In the genomic region with DNA sequence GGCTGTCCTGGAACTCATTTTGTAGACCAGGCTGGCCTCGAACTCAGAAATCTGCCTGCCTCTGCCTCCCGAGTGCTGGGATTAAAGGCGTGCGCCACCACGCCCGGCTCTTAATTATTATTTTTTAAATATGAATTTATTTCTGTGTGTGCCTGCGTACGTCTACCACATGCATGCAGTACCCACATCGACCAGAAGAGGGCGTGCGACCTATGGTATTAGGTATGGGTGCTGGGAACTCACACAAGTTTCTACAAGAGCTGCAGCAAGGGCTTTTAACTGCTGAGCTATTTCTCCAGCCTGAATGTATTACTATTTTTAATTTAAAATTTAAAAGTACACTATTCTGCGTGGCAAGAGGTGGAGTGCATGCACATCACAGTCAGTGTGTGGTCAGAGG, we compare ENCODE assay signal across 10 mouse cellular contexts. TPM values are rescaled to one million over a fixed set of nuclear protein-coding genes. Genes with fewer than 3 reads are reported as not detected.
DNase-seq lines count a peak whose midpoint lies in the region; ATAC-seq and TF ChIP-seq lines count a peak whose summit lies in the region.
"Had no signal": no experiment of that assay in that cellular context is flagged by ENCODE, and none has a peak within 500 bp of the region (broad histone marks: within the 10 kb centered on the region; RNA-seq: fewer than 3 reads in every experiment).

No protein-coding gene starts in this region.

- no peak for TF ChIP-seq POLR2A in bone marrow macrophage, adult 2 months (IDR thresholded peaks at IDR 0.05; ENCODE audit: borderline replicate concordance, low read depth, low read length)

- no peak overlapping the region for H3K4me2 ChIP-seq in hindbrain, embryonic 11.5 days (replicated peaks; ENCODE audit: low read depth, low read length)
- H3K4me2 ChIP-seq in hindbrain, embryonic 12.5 days (replicated peaks) = no peak overlapping the region

- peak; percentile 55 for DNase-seq in hindbrain, embryonic 11.5 days (ENCODE audit: low spot score)
- DNase-seq in B cell, adult 2 months = peak; percentile 46 to 56
- DNase-seq in right cerebral cortex, postnatal 25 days = no peak
- no peak for DNase-seq in ovary, postnatal 14 days (ENCODE audit: low spot score)
- DNase-seq: cerebellum, adult 8-10 months; heart, postnatal 4 days had no signal

- no peaks in the 10 kb centered on the region for H3K9me3 ChIP-seq in hindbrain, embryonic 11.5 days (ENCODE audit: control insufficient read depth, low read length)
- H3K9me3 ChIP-seq in hindbrain, embryonic 12.5 days (replicated peaks) = no peaks in the 10 kb centered on the region

- peak; percentile 72 for TF ChIP-seq CTCF in bone marrow macrophage, adult 2 months (IDR thresholded peaks at IDR 0.05; ENCODE audit: low read depth, low read length)

- ATAC-seq in hindbrain, embryonic 11.5 days (ENCODE audit: low FRiP score) = no peak
- no peak for ATAC-seq in hindbrain, embryonic 12.5 days (ENCODE audit: low FRiP score)
- ATAC-seq in megakaryocyte-erythroid progenitor cell, adult 5-6 weeks (replicated peaks; ENCODE audit: low FRiP score, low TSS enrichment, poor library complexity, severe bottlenecking) = peak; percentile 47; the same call in 1 of the 2 replicates
- no peak for ATAC-seq in monocyte, adult 5-6 weeks (replicated peaks; ENCODE audit: insufficient number of reproducible peaks, low FRiP score, low TSS enrichment, poor library complexity, severe bottlenecking)

- H3K4me3 ChIP-seq in hindbrain, embryonic 11.5 days (ENCODE audit: low read depth, low read length) = no peak overlapping the region
- H3K4me3 ChIP-seq in hindbrain, embryonic 12.5 days = no peak overlapping the region
- H3K4me3 ChIP-seq in bone marrow macrophage, adult 2 months (ENCODE audit: insufficient read depth, low read length) = no peak overlapping the region

- no peaks in the 10 kb centered on the region for H3K27me3 ChIP-seq in hindbrain, embryonic 11.5 days (ENCODE audit: control insufficient read depth, insufficient read depth, low read length)
- H3K27me3 ChIP-seq in hindbrain, embryonic 12.5 days = peaks cover 9% of the 10 kb centered on the region

- no peak overlapping the region for H3K27ac ChIP-seq in hindbrain, embryonic 11.5 days (ENCODE audit: low read depth, low read length)
- H3K27ac ChIP-seq in hindbrain, embryonic 12.5 days = no peak overlapping the region
- no peak overlapping the region for H3K27ac ChIP-seq in bone marrow macrophage, adult 2 months (ENCODE audit: insufficient read depth, low read depth, low read length)

- whole genome bisulfite sequencing in hindbrain, embryonic 11.5 days = 69% methylated on average over 12 of the region's 12 CpGs
- 67% methylated on average over 12 of the region's 12 CpGs for WGBS in hindbrain, embryonic 12.5 days

- H3K36me3 ChIP-seq in hindbrain, embryonic 11.5 days (ENCODE audit: control insufficient read depth, insufficient read depth, low read length) = no peaks in the 10 kb centered on the region
- H3K36me3 ChIP-seq in hindbrain, embryonic 12.5 days = no peaks in the 10 kb centered on the region

- no peaks in the 10 kb centered on the region for H3K4me1 ChIP-seq in hindbrain, embryonic 11.5 days (replicated peaks; ENCODE audit: control insufficient read depth, insufficient read depth, low read length)
- peaks cover 3% of the 10 kb centered on the region; the same call in 1 of the 2 replicates for H3K4me1 ChIP-seq in hindbrain, embryonic 12.5 days
- H3K4me1 ChIP-seq in bone marrow macrophage, adult 2 months (ENCODE audit: control insufficient read depth, insufficient read depth, low read length) = peaks cover 9% of the 10 kb centered on the region

- no peak overlapping the region for H3K9ac ChIP-seq in hindbrain, embryonic 11.5 days (ENCODE audit: low read depth, low read length)
- H3K9ac ChIP-seq in hindbrain, embryonic 12.5 days = no peak overlapping the region

RNA-seq across cellular contexts. Expression of gene Klhl8, which starts 15.3 kb away (rescaled TPM):
- 15.6 and 17.2 TPM in 2 replicates for polyA plus RNA-seq in hindbrain, embryonic 11.5 days (2014; fragmentation: Nextera tagmentation; extraction: Ambion mirVana)
- 20.1 and 20.3 TPM in 2 replicates for polyA plus RNA-seq in hindbrain, embryonic 12.5 days (2016; fragmentation: Nextera tagmentation; extraction: Ambion mirVana)
- polyA plus RNA-seq in bone marrow macrophage, adult 2 months (2012; ENCODE audit: insufficient read depth, insufficient read length, missing spikeins) = 2.8 and 2.9 TPM in 2 replicates
- 2.1 and 2.2 TPM in 2 replicates for total RNA-seq in megakaryocyte-erythroid progenitor cell, adult 5-6 weeks (2014; fragmentation: Nextera tagmentation)
- 3.6 and 8.5 TPM in 2 replicates for total RNA-seq in megakaryocyte-erythroid progenitor cell, adult 5-6 weeks (2017)
- total RNA-seq in monocyte, adult 5-6 weeks (2017) = 0.29 to 4.3 TPM (median 0.53 TPM) in 3 replicates

RNA-seq across cellular contexts. Expression of gene Hsd17b13, which starts 50.8 kb away (rescaled TPM):
- not detected in 2 replicates for polyA plus RNA-seq in hindbrain, embryonic 11.5 days (2014; fragmentation: Nextera tagmentation; extraction: Ambion mirVana)
- not detected in 2 replicates for polyA plus RNA-seq in hindbrain, embryonic 12.5 days (2016; fragmentation: Nextera tagmentation; extraction: Ambion mirVana)
- polyA plus RNA-seq in bone marrow macrophage, adult 2 months (2012; ENCODE audit: insufficient read depth, insufficient read length, missing spikeins) = not detected in 2 replicates
- total RNA-seq in megakaryocyte-erythroid progenitor cell, adult 5-6 weeks (2014; fragmentation: Nextera tagmentation) = not detected in 2 replicates
- not detected in 2 replicates for total RNA-seq in megakaryocyte-erythroid progenitor cell, adult 5-6 weeks (2017)
- 0.68 TPM in 1 of 3 replicates, not detected in the others for total RNA-seq in monocyte, adult 5-6 weeks (2017)

Comparison
In these comparisons a context has a peak if more than half of its experiments do, and no peak if none do; other contexts are left out.
1. DNase-seq: peak in hindbrain, embryonic 11.5 days (single experiment) and B cell, adult 2 months (2 of 2); none in right cerebral cortex, postnatal 25 days (single experiment) and ovary, postnatal 14 days (single experiment).